Mouse (Mus musculus): ENCODE data around the gene Josd1.

DNA sequence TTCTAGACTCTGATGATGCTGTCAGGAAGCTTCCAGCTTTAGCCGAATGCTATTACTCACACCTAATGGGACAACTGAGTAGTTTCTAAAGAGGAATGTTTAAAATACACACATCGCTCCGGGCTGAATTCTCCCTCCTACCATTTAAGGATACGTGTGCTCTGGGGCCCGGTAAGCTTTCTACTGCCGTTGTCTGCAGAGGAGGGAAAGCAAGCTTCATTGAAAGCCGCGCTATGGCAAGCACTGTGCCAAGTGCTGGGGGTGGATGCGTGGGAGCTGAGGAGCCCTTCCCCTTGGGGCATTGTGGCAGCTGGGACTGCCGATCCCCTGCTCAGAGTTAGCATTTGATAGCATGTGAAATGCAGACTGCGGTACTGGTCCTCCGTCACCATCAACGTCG lies 31.3 kb downstream of the Josd1 start:
- TF ChIP-seq CTCF (IDR thresholded peaks at IDR 0.05): no peak
- no peak for TF ChIP-seq EP300 (IDR thresholded peaks at IDR 0.05)

Measured in lung, postnatal 0 days (tissue).